Mouse (Mus musculus): ENCODE measurements around the gene Spink2.

DNA sequence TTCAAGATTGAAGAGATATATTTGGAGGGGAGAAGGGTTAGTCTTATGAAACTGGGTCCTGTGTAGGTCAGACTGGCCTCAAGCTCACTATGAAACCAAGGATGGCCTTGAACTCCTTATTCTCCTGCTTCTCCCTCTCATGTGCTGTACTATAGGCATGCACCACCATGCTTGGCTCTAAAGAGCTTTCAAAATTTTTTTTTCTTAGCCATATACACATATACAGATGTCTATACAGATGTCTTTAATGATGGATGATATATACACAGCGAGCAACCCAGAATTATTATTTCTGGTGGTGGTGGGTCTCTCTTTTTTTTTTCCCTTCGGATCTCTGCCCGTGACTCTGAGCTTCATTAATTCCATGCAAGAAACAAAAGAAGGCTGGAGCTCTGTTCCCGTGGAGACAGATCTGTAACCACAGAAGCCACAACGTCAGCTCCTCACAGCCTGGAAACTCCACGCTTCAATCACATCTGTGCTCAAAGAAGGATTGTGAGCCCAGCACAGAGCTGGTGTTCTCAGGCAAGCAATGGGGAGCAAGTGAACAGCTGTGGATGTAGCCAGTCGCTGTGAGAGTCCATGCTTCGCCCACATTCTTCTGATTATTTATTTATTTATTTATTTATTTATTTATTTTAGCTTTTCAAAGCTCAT, 33.2 kb upstream of the Spink2 start:
- TF ChIP-seq POLR2A (IDR thresholded peaks at IDR 0.05; ENCODE audit: borderline replicate concordance, extremely low read depth, insufficient read depth, insufficient read length, poor library complexity, severe bottlenecking) (no peak), CTCF (IDR thresholded peaks at IDR 0.05; ENCODE audit: borderline replicate concordance, extremely low read depth, insufficient read depth, insufficient read length) (no peak)
